Mouse (Mus musculus) MEL (cell line): ENCODE results near the gene Itsn1. TPM values are rescaled to one million over a fixed set of nuclear protein-coding genes. Genes with fewer than 3 reads are reported as not detected.

Experiments used
- DNase-seq: peaks from one replicate; pipeline ENCODE4 v3.0.0; 2011; ENCODE audit warnings: low read depth, low spot score
- H3K27ac ChIP-seq: 2 replicates; pipeline ENCODE4 v1.5.1; 2012; ENCODE audit warnings: low read depth, mild to moderate bottlenecking, control low read depth, low read length, moderate library complexity; ENCODE audit not compliant: control insufficient read depth
- H3K27me3 ChIP-seq, 2 experiments: fragments of 150-350 bp in 1 of 2; sonication (generic) in 1 of 2; 2 replicates each; pipeline ENCODE4 v1.6.1; 2012; ENCODE audit warnings: low read length in 2 of 2, mild to moderate bottlenecking in 2 of 2, improper control_type of control experiment in 1 of 2, moderate library complexity in 1 of 2; ENCODE audit not compliant: insufficient read depth in 2 of 2, control insufficient read depth in 1 of 2
- H3K36me3 ChIP-seq, 2 experiments: 2 replicates each; pipeline ENCODE4 v1.6.1; 2012 to 2014; ENCODE audit warnings: low read length in 2 of 2, improper control_type of control experiment in 1 of 2, inconsistent platforms in 1 of 2, mild to moderate bottlenecking in 1 of 2; ENCODE audit not compliant: insufficient read depth in 2 of 2, control insufficient read depth in 1 of 2
- H3K4me1 ChIP-seq, 2 experiments: fragments of 150-350 bp in 1 of 2; sonication (generic) in 1 of 2; 2 replicates each; pipeline ENCODE4 v1.6.1; 2012; ENCODE audit warnings: low read length in 2 of 2, improper control_type of control experiment in 1 of 2, mild to moderate bottlenecking in 1 of 2; ENCODE audit not compliant: insufficient read depth in 2 of 2, control insufficient read depth in 1 of 2
- H3K4me3 ChIP-seq, 2 experiments: fragments of 150-350 bp in 1 of 2; sonication (generic) in 1 of 2; 2 replicates each; pipeline ENCODE4 v1.5.1; 2012; ENCODE audit warnings: low read depth in 2 of 2, low read length in 2 of 2, mild to moderate bottlenecking in 2 of 2, moderate library complexity in 2 of 2, control low read depth in 1 of 2, improper control_type of control experiment in 1 of 2; ENCODE audit not compliant: control insufficient read depth in 1 of 2, insufficient read depth in 1 of 2
- H3K79me2 ChIP-seq: 2 replicates; pipeline ENCODE4 v1.6.1; 2012; ENCODE audit warnings: mild to moderate bottlenecking, low read length, moderate library complexity; ENCODE audit not compliant: control insufficient read depth, poor library complexity, insufficient read depth
- H3K9ac ChIP-seq: 2 replicates; pipeline ENCODE4 v1.6.1; 2012; ENCODE audit warnings: low read depth, mild to moderate bottlenecking, control low read depth, low read length, moderate library complexity; ENCODE audit not compliant: control insufficient read depth, poor library complexity, severe bottlenecking
- H3K9me3 ChIP-seq: fragments of 150-350 bp; sonication (generic); replicated peaks from 2 replicates; pipeline ENCODE4 v1.6.1; 2012; ENCODE audit warnings: mild to moderate bottlenecking, low read length, improper control_type of control experiment, moderate library complexity; ENCODE audit not compliant: insufficient read depth
- BHLHE40 ChIP-seq: IDR thresholded peaks from 2 replicates; pipeline ENCODE4 v1.6.1; 2012; ENCODE audit warnings: low read depth, mild to moderate bottlenecking, inconsistent platforms, low read length, improper control_type of control experiment, borderline replicate concordance
- CTCF ChIP-seq, 3 experiments: IDR thresholded peaks in 2 of 3; conservative IDR thresholded peaks in 1 of 3; 2 replicates each; pipeline ENCODE4 v1.5.1; 2011 to 2012; ENCODE audit warnings: low read length in 3 of 3, low read depth in 2 of 3, mild to moderate bottlenecking in 2 of 3, improper control_type of control experiment in 1 of 3, inconsistent platforms in 1 of 3, mixed read lengths in 1 of 3, moderate library complexity in 1 of 3; ENCODE audit not compliant: control insufficient read depth in 1 of 3, insufficient read depth in 1 of 3, poor library complexity in 1 of 3, severe bottlenecking in 1 of 3
- ELF1 ChIP-seq: IDR thresholded peaks from 2 replicates; pipeline ENCODE4 v1.6.1; 2014; ENCODE audit warnings: low read depth, mild to moderate bottlenecking, inconsistent platforms, low read length, improper control_type of control experiment, moderate library complexity
- EP300 ChIP-seq, 2 experiments: IDR thresholded peaks; 2 replicates each; pipeline ENCODE4 v1.6.1; 2011; ENCODE audit warnings: improper control_type of control experiment in 2 of 2, low read length in 2 of 2, low read depth in 1 of 2, mild to moderate bottlenecking in 1 of 2
- ETS1 ChIP-seq: IDR thresholded peaks from 2 replicates; pipeline ENCODE4 v1.6.1; 2012; ENCODE audit warnings: low read depth, mild to moderate bottlenecking, inconsistent platforms, low read length, improper control_type of control experiment, moderate library complexity
- GABPA ChIP-seq: IDR thresholded peaks from 2 replicates; pipeline ENCODE4 v1.6.1; 2012; ENCODE audit warnings: low read depth, mild to moderate bottlenecking, inconsistent platforms, low read length, improper control_type of control experiment, moderate library complexity
- GATA1 ChIP-seq: IDR thresholded peaks from 2 replicates; pipeline ENCODE4 v1.6.1; 2011; ENCODE audit warnings: low read depth, low read length, improper control_type of control experiment
- HCFC1 ChIP-seq: IDR thresholded peaks from 2 replicates; pipeline ENCODE4 v1.6.1; 2012; ENCODE audit warnings: low read depth, mild to moderate bottlenecking, inconsistent platforms, low read length, improper control_type of control experiment, moderate library complexity
- JUND ChIP-seq: IDR thresholded peaks from 2 replicates; pipeline ENCODE4 v1.6.1; 2011; ENCODE audit warnings: low read depth, mild to moderate bottlenecking, improper control_type of control experiment, low read length
- MAZ ChIP-seq: IDR thresholded peaks from 2 replicates; pipeline ENCODE4 v1.6.1; 2012; ENCODE audit warnings: low read depth, mild to moderate bottlenecking, inconsistent platforms, low read length, improper control_type of control experiment
- MXI1 ChIP-seq: IDR thresholded peaks from 2 replicates; pipeline ENCODE4 v1.6.1; 2011; ENCODE audit warnings: mild to moderate bottlenecking, low read depth, low read length, improper control_type of control experiment
- MYB ChIP-seq: IDR thresholded peaks from 2 replicates; pipeline ENCODE4 v1.6.1; 2011; ENCODE audit warnings: mild to moderate bottlenecking, low read depth, low read length, improper control_type of control experiment
- MYC ChIP-seq: IDR thresholded peaks from 2 replicates; pipeline ENCODE4 v1.6.1; 2011; ENCODE audit warnings: low read depth, mild to moderate bottlenecking, low read length, improper control_type of control experiment, moderate library complexity
- NRF1 ChIP-seq: IDR thresholded peaks from 2 replicates; pipeline ENCODE4 v1.6.1; 2014; ENCODE audit warnings: low read depth, mild to moderate bottlenecking, inconsistent platforms, low read length, improper control_type of control experiment, moderate library complexity; ENCODE audit not compliant: poor library complexity, insufficient read depth, severe bottlenecking
- POLR2AphosphoS2 ChIP-seq: IDR thresholded peaks from 2 replicates; pipeline ENCODE4 v1.6.1; 2011; ENCODE audit warnings: low read length, improper control_type of control experiment
- POLR2AphosphoS5 ChIP-seq: IDR thresholded peaks from 2 replicates; pipeline ENCODE4 v1.6.1; 2012; ENCODE audit warnings: low read depth, borderline replicate concordance, mild to moderate bottlenecking, inconsistent platforms, low read length, moderate library complexity, mixed read lengths
- SIN3A ChIP-seq: IDR thresholded peaks from 2 replicates; pipeline ENCODE4 v1.6.1; 2012; ENCODE audit warnings: low read length, improper control_type of control experiment, inconsistent platforms
- TAL1 ChIP-seq: IDR thresholded peaks from 2 replicates; pipeline ENCODE4 v1.6.1; 2012; ENCODE audit warnings: mild to moderate bottlenecking, inconsistent platforms, low read length, moderate library complexity, mixed read lengths
- TBP ChIP-seq: IDR thresholded peaks from 2 replicates; pipeline ENCODE4 v1.8.0; 2011; ENCODE audit warnings: low read depth, low read length, improper control_type of control experiment
- TCF12 ChIP-seq: IDR thresholded peaks from 2 replicates; pipeline ENCODE4 v1.6.1; 2014; ENCODE audit warnings: low read depth, mild to moderate bottlenecking, inconsistent platforms, low read length, improper control_type of control experiment, moderate library complexity
- UBTF ChIP-seq: IDR thresholded peaks from 2 replicates; pipeline ENCODE4 v1.6.1; 2012; ENCODE audit warnings: low read depth, mild to moderate bottlenecking, inconsistent platforms, low read length, improper control_type of control experiment, moderate library complexity, borderline replicate concordance; ENCODE audit not compliant: insufficient read depth
- polyA plus RNA-seq, 2 experiments: library from polyadenylated mRNA; stranded (reverse) in 1 of 2; unstranded in 1 of 2; fragments of >175 nt in 1 of 2; fragments of >200 nt in 1 of 2; gene quantifications; 2 replicates each; pipeline versions ENCODE4 v1.2.1 to v1.2.4; 2012; ENCODE audit warnings: low replicate concordance in 2 of 2, low read depth in 1 of 2; ENCODE audit not compliant: insufficient read length in 2 of 2, insufficient read depth in 1 of 2, missing spikeins in 1 of 2
- total RNA-seq: library from RNA; depleted of rRNA; stranded (reverse); fragments of 300-350 nt; gene quantifications from 2 replicates; pipeline ENCODE4 v1.2.3, GENCODE M21; 2012

The Itsn1 gene
- total and polyA plus RNA-seq, 3 experiments = 14.7 to 36.5 TPM; not detected in 1

GRCm38 (mm10) chr16:91688619-91689334, 40.3 kb upstream of the Itsn1 start, which contains the start of gene Donson (continued):
- TF ChIP-seq UBTF (0 out of 2 replicates have a peak, but pooled peaks have one; percentile 81), SIN3A (peak; percentile 82), BHLHE40 (no peak), HCFC1 (peak; percentile 78), POLR2AphosphoS2 (peak; percentile 87), TBP (no peak), NRF1 (peak; percentile 83), MYB (no peak), MXI1 (peak; percentile 61; the same call in 1 of the 2 replicates), POLR2AphosphoS5 (no peak), ELF1 (peak; percentile 81), JUND (no peak), TCF12 (no peak; the same call in 1 of the 2 replicates), CTCF (IDR thresholded peaks at IDR 0.05 in 2 of 3, conservative IDR thresholded peaks at IDR 0.05 in 1 of 3; ENCODE audit: control insufficient read depth in 1 of 3, insufficient read depth in 1 of 3, low read depth in 2 of 3, low read length in 3 of 3, poor library complexity in 1 of 3, severe bottlenecking in 1 of 3) (no peak), GABPA (no peak), ETS1 (no peak; the same call in 1 of the 2 replicates), MYC (no peak)
- TF ChIP-seq, all 39 proteins: peak for 17

GRCm38 (mm10) chr16:91689791-91690190, 39.3 kb upstream of the Itsn1 start:
- peak overlapping the region; percentile 99 for H3K9ac ChIP-seq
- H3K36me3 ChIP-seq = peaks cover 8 to 21% of the 10 kb centered on the region in 2 experiments

More at GRCm38 (mm10) chr16:91689791-91690190, 39.3 kb upstream of the Itsn1 start:
- Histone ChIP-seq H3K9me3 (no peaks in the 10 kb centered on the region), H3K79me2 (peaks cover 20% of the 10 kb centered on the region), H3K27ac (peak overlapping the region; percentile 43), H3K4me1 (peaks cover 6 to 12% of the 10 kb centered on the region in 2 experiments; a peak in 3 of 4 replicates), H3K27me3 (no peaks in the 10 kb centered on the region), H3K4me3 (peak overlapping the region in 1 of 2 experiments; percentile 35; a peak in 3 of 4 replicates)
- TF ChIP-seq MAZ = no peak
- 0 out of 2 replicates have a peak, but pooled peaks have one; percentile 21 for TF ChIP-seq ETS1
- TF ChIP-seq TAL1 = peak; percentile 80
- peak; percentile 41; the same call in 1 of the 2 replicates for TF ChIP-seq TCF12
- peak in 1 of 2 experiments; percentile 49; a peak in 2 of 4 replicates for TF ChIP-seq EP300 (IDR thresholded peaks at IDR 0.05; ENCODE audit: low read depth in 1 of 2, low read length in 2 of 2)
- no peak for TF ChIP-seq JUND
- TF ChIP-seq GATA1 = peak; percentile 64
- peak; percentile 67 for DNase-seq
